In the genomic region with DNA sequence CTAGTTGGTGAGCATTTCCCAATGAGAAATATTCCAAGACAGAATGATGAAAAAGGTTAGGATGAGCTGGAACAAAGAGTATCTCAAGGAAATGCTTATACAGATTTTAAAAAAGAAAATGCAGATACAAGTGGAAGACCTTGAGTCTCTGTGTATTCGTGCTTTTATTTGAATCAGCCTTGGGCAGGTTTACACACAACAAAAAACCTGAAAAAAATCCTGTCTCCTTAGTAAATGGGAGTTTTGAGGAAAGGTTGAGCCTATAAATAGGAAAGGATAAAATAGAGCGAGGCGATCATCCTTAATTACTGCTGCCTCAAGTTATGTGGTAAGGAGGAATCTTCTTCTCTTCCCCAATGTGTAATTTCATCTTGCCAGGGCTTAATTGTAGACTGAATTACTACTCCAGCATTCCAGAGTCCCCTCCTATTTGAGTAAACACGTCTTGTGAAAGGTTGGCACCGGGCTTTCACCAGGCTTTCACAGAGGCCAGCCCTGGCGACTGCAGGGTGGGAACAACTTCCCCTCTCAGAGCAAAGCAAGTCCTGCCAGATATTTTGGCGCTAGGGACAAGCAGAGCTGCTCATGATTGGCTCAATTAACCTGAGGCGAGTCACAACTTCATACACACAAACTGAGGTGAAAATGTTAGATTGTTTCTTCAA, we compare ENCODE assay signal across 8 mouse cellular contexts. TPM values are rescaled to one million over a fixed set of nuclear protein-coding genes. Genes with fewer than 3 reads are reported as not detected.
DNase-seq lines count a peak whose midpoint lies in the region; ATAC-seq and TF ChIP-seq lines count a peak whose summit lies in the region.

No protein-coding gene starts in this region.

- no peak overlapping the region for H3K27ac ChIP-seq in neural tube, embryonic 11.5 days (ENCODE audit: low read depth, low read length)
- H3K27ac ChIP-seq in stomach, embryonic 15.5 days = peak overlapping the region; percentile 98

- peaks cover 9% of the 10 kb centered on the region; the same call in 1 of the 2 replicates for H3K4me1 ChIP-seq in neural tube, embryonic 11.5 days (ENCODE audit: control insufficient read depth, insufficient read depth, low read length)
- peaks cover 2% of the 10 kb centered on the region; the same call in 1 of the 2 replicates for H3K4me1 ChIP-seq in lung, adult 2 months (ENCODE audit: control insufficient read depth, insufficient read depth, low read length)
- peaks cover 2% of the 10 kb centered on the region; the same call in 1 of the 2 replicates for H3K4me1 ChIP-seq in stomach, embryonic 15.5 days

- DNase-seq in adrenal gland, adult 2 months = peak; percentile 65
- no peak for DNase-seq in adrenal gland, postnatal 4 days (ENCODE audit: low spot score in 2 of 2)
- DNase-seq in neural tube, embryonic 11.5 days (ENCODE audit: low spot score) = no peak
- DNase-seq in neural tube, embryonic 10.5 days (ENCODE audit: extremely low spot score, low spot score) = no peak
- DNase-seq in heart, postnatal 10 days = peak; percentile 47 to 56
- DNase-seq in lung, adult 2 months = peak; percentile 60

- no peaks in the 10 kb centered on the region for H3K9me3 ChIP-seq in neural tube, embryonic 11.5 days (ENCODE audit: control insufficient read depth, low read length)
- H3K9me3 ChIP-seq in stomach, embryonic 15.5 days = no peaks in the 10 kb centered on the region

- ATAC-seq in neural tube, embryonic 11.5 days (ENCODE audit: insufficient read depth, low FRiP score, low TSS enrichment) = no peak
- ATAC-seq in stomach, embryonic 15.5 days (ENCODE audit: insufficient read depth, low FRiP score, low read depth) = no peak
- no peak for ATAC-seq in erythroid progenitor cell, adult 5-6 weeks (replicated peaks; ENCODE audit: low FRiP score, poor library complexity, severe bottlenecking)

- TF ChIP-seq POLR2A in lung, adult 2 months (IDR thresholded peaks at IDR 0.05; ENCODE audit: borderline replicate concordance, extremely low read depth, low read depth, low read length) = peak; percentile 49; the same call in 1 of the 2 replicates

- H3K9ac ChIP-seq in neural tube, embryonic 11.5 days (ENCODE audit: low read length) = no peak overlapping the region
- no peak overlapping the region for H3K9ac ChIP-seq in stomach, embryonic 15.5 days

- WGBS in neural tube, embryonic 11.5 days = 50% methylated on average over 8 of the region's 8 CpGs
- 19% methylated on average over 8 of the region's 8 CpGs for WGBS in lung, adult 2 months
- WGBS in stomach, embryonic 15.5 days = 34% methylated on average over 8 of the region's 8 CpGs

- H3K36me3 ChIP-seq in neural tube, embryonic 11.5 days (ENCODE audit: control insufficient read depth, insufficient read depth, low read length) = peaks cover 7% of the 10 kb centered on the region; the same call in 1 of the 2 replicates
- H3K36me3 ChIP-seq in stomach, embryonic 15.5 days = peaks cover 16% of the 10 kb centered on the region; the same call in 1 of the 2 replicates

- H3K4me3 ChIP-seq in neural tube, embryonic 11.5 days (ENCODE audit: low read depth, low read length) = no peak overlapping the region
- no peak overlapping the region for H3K4me3 ChIP-seq in lung, adult 2 months (replicated peaks; ENCODE audit: extremely low read depth, low read depth, low read length)
- no peak overlapping the region for H3K4me3 ChIP-seq in stomach, embryonic 15.5 days (replicated peaks)

- no peak for TF ChIP-seq CTCF in lung, adult 2 months (IDR thresholded peaks at IDR 0.05; ENCODE audit: insufficient read depth, low read length)

- H3K27me3 ChIP-seq in neural tube, embryonic 11.5 days (ENCODE audit: control insufficient read depth, insufficient read depth, low read length) = no peaks in the 10 kb centered on the region
- H3K27me3 ChIP-seq in stomach, embryonic 15.5 days (replicated peaks) = no peaks in the 10 kb centered on the region

- intact Hi-C loops in heart, postnatal 10 days (cut with DNase I) = loop anchor here (1.0 kb wide), 1 partner anchor 11 kb away; the partner anchor contains the start of gene Phf5a

- H3K4me2 ChIP-seq in neural tube, embryonic 11.5 days (ENCODE audit: low read depth) = peak overlapping the region; percentile 97
- H3K4me2 ChIP-seq in stomach, embryonic 15.5 days = peak overlapping the region; percentile 92

RNA-seq across cellular contexts. Expression of gene Tob2, which starts 2.0 kb away (rescaled TPM):
- 100 to 1,000 TPM in 1 of 2 experiments, 10 to 100 TPM in 1; 96.0 to 102 TPM for total RNA-seq in adrenal gland, adult 2 months (2021)
- 69.9 and 76.1 TPM in 2 replicates for polyA plus RNA-seq in adrenal gland, adult 2 months (2012; rRNA removed)
- total RNA-seq in adrenal gland, postnatal 4 days (2021) = 10 to 100 TPM; 66.2 to 67.2 TPM
- 15.8 and 15.9 TPM in 2 replicates for polyA plus RNA-seq in neural tube, embryonic 11.5 days (2014; fragmentation: Nextera tagmentation; extraction: Ambion mirVana)
- 10 to 100 TPM; 56.5 to 78.6 TPM for total RNA-seq in heart, postnatal 10 days (2021)
- 35.8 and 39.0 TPM in 2 replicates for polyA plus RNA-seq in lung, adult 2 months (2012; rRNA removed)
- polyA plus RNA-seq in stomach, embryonic 15.5 days (2015; fragmentation: Nextera tagmentation; extraction: Ambion mirVana) = 26.6 and 27.9 TPM in 2 replicates
- 9.7 and 10.5 TPM in 2 replicates for total RNA-seq in erythroid progenitor cell, adult 5-6 weeks (2015; ENCODE audit: low replicate concordance)
- 8.7 and 9.4 TPM in 2 replicates for total RNA-seq in erythroid progenitor cell, adult 5-6 weeks (2017; ENCODE audit: low replicate concordance)

RNA-seq across cellular contexts. Expression of gene Phf5a, which starts 11.1 kb away (rescaled TPM):
- total RNA-seq in adrenal gland, adult 2 months (2021) = 10 to 100 TPM; 59.6 to 59.8 TPM
- 27.7 and 37.1 TPM in 2 replicates for polyA plus RNA-seq in adrenal gland, adult 2 months (2012; rRNA removed)
- total RNA-seq in adrenal gland, postnatal 4 days (2021) = 10 to 100 TPM; 62.7 to 71.2 TPM
- 197 and 203 TPM in 2 replicates for polyA plus RNA-seq in neural tube, embryonic 11.5 days (2014; fragmentation: Nextera tagmentation; extraction: Ambion mirVana)
- 10 to 100 TPM; 51.7 to 56.0 TPM for total RNA-seq in heart, postnatal 10 days (2021)
- 23.6 and 34.4 TPM in 2 replicates for polyA plus RNA-seq in lung, adult 2 months (2012; rRNA removed)
- 128 and 134 TPM in 2 replicates for polyA plus RNA-seq in stomach, embryonic 15.5 days (2015; fragmentation: Nextera tagmentation; extraction: Ambion mirVana)
- total RNA-seq in erythroid progenitor cell, adult 5-6 weeks (2015; ENCODE audit: low replicate concordance) = 49.0 and 58.3 TPM in 2 replicates
- 18.6 and 46.0 TPM in 2 replicates for total RNA-seq in erythroid progenitor cell, adult 5-6 weeks (2017; ENCODE audit: low replicate concordance)

RNA-seq across cellular contexts. Expression of gene Aco2, which starts 11.5 kb away (rescaled TPM):
- total RNA-seq in adrenal gland, adult 2 months (2021) = 1,000 to 10,000 TPM; 1,000 to 1,044 TPM
- polyA plus RNA-seq in adrenal gland, adult 2 months (2012; rRNA removed) = 391 and 396 TPM in 2 replicates
- total RNA-seq in adrenal gland, postnatal 4 days (2021) = 100 to 1,000 TPM; 498 to 540 TPM
- polyA plus RNA-seq in neural tube, embryonic 11.5 days (2014; fragmentation: Nextera tagmentation; extraction: Ambion mirVana) = 190 and 200 TPM in 2 replicates
- 1,000 to 10,000 TPM; 1,895 to 1,910 TPM for total RNA-seq in heart, postnatal 10 days (2021)
- polyA plus RNA-seq in lung, adult 2 months (2012; rRNA removed) = 147 and 242 TPM in 2 replicates
- polyA plus RNA-seq in stomach, embryonic 15.5 days (2015; fragmentation: Nextera tagmentation; extraction: Ambion mirVana) = 153 and 185 TPM in 2 replicates
- 44.4 and 51.5 TPM in 2 replicates for total RNA-seq in erythroid progenitor cell, adult 5-6 weeks (2015; ENCODE audit: low replicate concordance)
- total RNA-seq in erythroid progenitor cell, adult 5-6 weeks (2017; ENCODE audit: low replicate concordance) = 72.2 and 113 TPM in 2 replicates

RNA-seq across cellular contexts. Expression of gene Tef, which starts 58.4 kb away (rescaled TPM):
- total RNA-seq in adrenal gland, adult 2 months (2021) = 100 to 1,000 TPM in 1 of 2 experiments, 10 to 100 TPM in 1; 35.0 to 100 TPM
- polyA plus RNA-seq in adrenal gland, adult 2 months (2012; rRNA removed) = 35.0 and 69.3 TPM in 2 replicates
- total RNA-seq in adrenal gland, postnatal 4 days (2021) = 10 to 100 TPM; 84.6 to 86.1 TPM
- polyA plus RNA-seq in neural tube, embryonic 11.5 days (2014; fragmentation: Nextera tagmentation; extraction: Ambion mirVana) = 13.7 and 14.1 TPM in 2 replicates
- 10 to 100 TPM; 51.7 to 74.0 TPM for total RNA-seq in heart, postnatal 10 days (2021)
- 95.4 and 99.7 TPM in 2 replicates for polyA plus RNA-seq in lung, adult 2 months (2012; rRNA removed)
- 24.1 and 24.6 TPM in 2 replicates for polyA plus RNA-seq in stomach, embryonic 15.5 days (2015; fragmentation: Nextera tagmentation; extraction: Ambion mirVana)
- 1.7 and 3.2 TPM in 2 replicates for total RNA-seq in erythroid progenitor cell, adult 5-6 weeks (2015; ENCODE audit: low replicate concordance)
- 1.4 and 2.1 TPM in 2 replicates for total RNA-seq in erythroid progenitor cell, adult 5-6 weeks (2017; ENCODE audit: low replicate concordance)

Comparison
In these comparisons a context has a peak if more than half of its experiments do, and no peak if none do; other contexts are left out.
1. DNase-seq: peak in adrenal gland, adult 2 months (single experiment), heart, postnatal 10 days (2 of 2) and lung, adult 2 months (single experiment); none in adrenal gland, postnatal 4 days (0 of 2), neural tube, embryonic 11.5 days (single experiment) and neural tube, embryonic 10.5 days (single experiment).
2. RNA of gene Tob2, which starts 2.0 kb away (total RNA-seq): 96.0 to 102 TPM in adrenal gland, adult 2 months, 56.5 to 78.6 TPM in heart, postnatal 10 days and 66.2 to 67.2 TPM in adrenal gland, postnatal 4 days; 8.7 to 10.5 TPM in erythroid progenitor cell, adult 5-6 weeks; every median in the first group is over 4 times any median in the second.
3. RNA of gene Aco2, which starts 11.5 kb away (total RNA-seq): 1,895 to 1,910 TPM in heart, postnatal 10 days, 1,000 to 1,044 TPM in adrenal gland, adult 2 months and 498 to 540 TPM in adrenal gland, postnatal 4 days; 44.4 to 113 TPM in erythroid progenitor cell, adult 5-6 weeks; every median in the first group is over 4 times any median in the second.